Mouse (Mus musculus) frontal cortex, adult 2 months (tissue): Measurements from ENCODE around the gene Ppp1r21. TPM values are rescaled to one million over a fixed set of nuclear protein-coding genes. Genes with fewer than 3 reads are reported as not detected.

Experiments
- DNase-seq, 2 experiments: peaks; one replicate each; pipeline ENCODE4 v3.0.0; 2022; ENCODE audit warnings: low spot score in 1 of 2; ENCODE audit errors: extremely low spot score in 1 of 2
- polyA plus RNA-seq: library from polyadenylated mRNA; depleted of rRNA; stranded (reverse); fragments of >200 nt; gene quantifications from 2 replicates; pipeline ENCODE4 v1.2.3, GENCODE M21; 2012

The Ppp1r21 gene
- polyA plus RNA-seq, 1 experiment, result 79.6 TPM

- DNase-seq, result no peak
Measured at GRCm38 (mm10) chr17:88569807-88570540, 40.1 kb downstream of the Ppp1r21 start.

- no peak for DNase-seq
Measured at GRCm38 (mm10) chr17:88570784-88571183, 40.9 kb downstream of the Ppp1r21 start.

- DNase-seq, result no peak
Measured at GRCm38 (mm10) chr17:88574811-88575210, 44.9 kb downstream of the Ppp1r21 start.

GRCm38 (mm10) chr17:88578522-88579242 lies 48.8 kb downstream of the Ppp1r21 start:
- no peak for DNase-seq

GRCm38 (mm10) chr17:88580556-88580955 lies 50.6 kb downstream of the Ppp1r21 start:
- no peak for DNase-seq

- DNase-seq, result no peak
Measured at GRCm38 (mm10) chr17:88581511-88582021, 51.6 kb downstream of the Ppp1r21 start.

GRCm38 (mm10) chr17:88582999-88583398 lies 53.1 kb downstream of the Ppp1r21 start:
- no peak for DNase-seq

GRCm38 (mm10) chr17:88583411-88583810 lies 53.5 kb downstream of the Ppp1r21 start:
- no peak for DNase-seq

- DNase-seq, result no peak
Measured at GRCm38 (mm10) chr17:88587371-88587770, 57.5 kb downstream of the Ppp1r21 start.

- no peak for DNase-seq
Measured at GRCm38 (mm10) chr17:88588228-88588627, 58.3 kb downstream of the Ppp1r21 start.

- DNase-seq, result peak in 1 of 2 experiments; percentile 25
Measured at GRCm38 (mm10) chr17:88590251-88590650, 60.3 kb downstream of the Ppp1r21 start.

- no peak for DNase-seq
Measured at GRCm38 (mm10) chr17:88595071-88595470, 65.2 kb downstream of the Ppp1r21 start.

- DNase-seq, result no peak
Measured at GRCm38 (mm10) chr17:88596068-88596467, 66.2 kb downstream of the Ppp1r21 start.

- no peak for DNase-seq
Measured at GRCm38 (mm10) chr17:88596544-88597221, 66.8 kb downstream of the Ppp1r21 start.

GRCm38 (mm10) chr17:88597222-88598055 lies 67.5 kb downstream of the Ppp1r21 start, which contains the start of gene Ston1:
Gene Ston1 (plus strand): TSS chr17:88597684.
- DNase-seq, result peak; percentile 42 to 81

- DNase-seq, result no peak
Measured at GRCm38 (mm10) chr17:88598056-88598420, 68.1 kb downstream of the Ppp1r21 start.

GRCm38 (mm10) chr17:88598570-88599368 lies 68.9 kb downstream of the Ppp1r21 start:
- DNase-seq, result no peak

GRCm38 (mm10) chr17:88600492-88601026 lies 70.6 kb downstream of the Ppp1r21 start:
- no peak for DNase-seq

- DNase-seq, result no peak
Measured at GRCm38 (mm10) chr17:88603943-88604342, 74.0 kb downstream of the Ppp1r21 start.
